Mouse (Mus musculus) limb, embryonic 14.5 days (tissue): Measurements from ENCODE around the gene Pitpnc1. TPM values are rescaled to one million over a fixed set of nuclear protein-coding genes. Genes with fewer than 3 reads are reported as not detected.

Experiments
- ATAC-seq: fragments of 200-750 bp; cut with Nextera tagmentation; 2 replicates; pipeline ENCODE4 v1.8.0; 2017; ENCODE audit warnings: low read depth, moderate number of reproducible peaks, moderate TSS enrichment; ENCODE audit not compliant: low FRiP score
- DNase-seq: peaks from one replicate; pipeline ENCODE4 v3.0.0-alpha.2; 2015; ENCODE audit warnings: low spot score
- H3K27ac ChIP-seq: fragments of 300-500 bp; sonication (generic); replicated peaks from 2 replicates; pipeline ENCODE4 v1.5.1; 2014; ENCODE audit warnings: low read depth, mild to moderate bottlenecking, low read length, moderate library complexity, mixed read lengths
- H3K27me3 ChIP-seq: fragments of 300-500 bp; sonication (generic); 2 replicates; pipeline ENCODE4 v1.6.1; 2014; ENCODE audit warnings: low read length, mixed read lengths; ENCODE audit not compliant: control insufficient read depth, insufficient read depth
- H3K36me3 ChIP-seq: fragments of 300-500 bp; sonication (generic); 2 replicates; pipeline ENCODE4 v1.6.1; 2014; ENCODE audit warnings: mild to moderate bottlenecking, low read length, moderate library complexity, mixed read lengths; ENCODE audit not compliant: control insufficient read depth, insufficient read depth
- H3K4me1 ChIP-seq: fragments of 300-500 bp; sonication (generic); 2 replicates; pipeline ENCODE4 v1.6.1; 2014; ENCODE audit warnings: antibody characterized with exemption, low read length, mixed read lengths; ENCODE audit not compliant: control insufficient read depth, insufficient read depth
- H3K4me2 ChIP-seq: fragments of 300-500 bp; sonication (generic); replicated peaks from 2 replicates; pipeline ENCODE4 v1.6.1; 2014; ENCODE audit warnings: low read depth, mild to moderate bottlenecking, low read length, moderate library complexity; ENCODE audit not compliant: severe bottlenecking
- H3K4me3 ChIP-seq: fragments of 300-500 bp; sonication (generic); replicated peaks from 2 replicates; pipeline ENCODE4 v1.5.1; 2014; ENCODE audit warnings: low read length
- H3K9ac ChIP-seq: fragments of 300-500 bp; sonication (generic); 2 replicates; pipeline ENCODE4 v1.6.1; 2014; ENCODE audit warnings: mild to moderate bottlenecking, low read depth, low read length, moderate library complexity; ENCODE audit not compliant: severe bottlenecking
- H3K9me3 ChIP-seq: fragments of 300-500 bp; sonication (generic); 2 replicates; pipeline ENCODE4 v1.6.1; 2016; ENCODE audit warnings: low read length; ENCODE audit not compliant: control insufficient read depth
- POLR2A ChIP-seq: fragments of 200-500 bp; IDR thresholded peaks from 2 replicates; pipeline ENCODE4 v1.8.0; 2012; ENCODE audit warnings: inconsistent platforms, mild to moderate bottlenecking, moderate library complexity, borderline replicate concordance; ENCODE audit not compliant: insufficient read depth, insufficient read length; ENCODE audit errors: extremely low read depth
- WGBS: fragments of 180-500 bp; shearing (Covaris S2); extraction: QIAGEN DNeasy Blood & Tissue Kit; methylation state at CpG from one replicate; pipeline ENCODE4 v1.1.7; 2014; 5-methylcytosine and 5-hydroxymethylcytosine counted together
- polyA plus RNA-seq, 2 experiments: library from polyadenylated mRNA; depleted of rRNA in 1 of 2; stranded (reverse) in 1 of 2; unstranded in 1 of 2; fragments of >200 nt; fragmentation: Nextera tagmentation in 1 of 2; extraction: Ambion mirVana in 1 of 2; gene quantifications; 2 replicates each; pipeline versions ENCODE4 v1.2.1 to v1.2.3; 2012 to 2014

Gene Pitpnc1
- polyA plus RNA-seq, 2 experiments, result 20.4 to 25.2 TPM

- H3K9me3 ChIP-seq, result no peaks in the 10 kb centered on the region
- DNase-seq, result no peak
- H3K4me3 ChIP-seq, result no peak overlapping the region
- H3K27ac ChIP-seq, result no peak overlapping the region
- H3K4me2 ChIP-seq, result no peak overlapping the region
- 90% methylated on average over 22 of the region's 22 CpGs for WGBS
- ATAC-seq, result no peak
- H3K36me3 ChIP-seq, result no peaks in the 10 kb centered on the region
- H3K9ac ChIP-seq, result no peak overlapping the region
- peaks cover 13% of the 10 kb centered on the region for H3K4me1 ChIP-seq
- TF ChIP-seq POLR2A, result no peak
- H3K27me3 ChIP-seq, result no peaks in the 10 kb centered on the region
These were observed 91.2 kb downstream of the Pitpnc1 start for GRCm38 (mm10) chr11:107379089-107379845.

GRCm38 (mm10) chr11:107377326-107377725 is 93.2 kb downstream of the Pitpnc1 start:
- H3K4me1 ChIP-seq, result peaks cover 15% of the 10 kb centered on the region
- H3K4me2 ChIP-seq, result no peak overlapping the region
- ATAC-seq, result no peak
- no peak overlapping the region for H3K27ac ChIP-seq
- 96% methylated on average over 6 of the region's 6 CpGs for WGBS
- H3K9me3 ChIP-seq, result no peaks in the 10 kb centered on the region
- H3K27me3 ChIP-seq, result no peaks in the 10 kb centered on the region
- no peak for DNase-seq
- no peak for TF ChIP-seq POLR2A
- H3K9ac ChIP-seq, result no peak overlapping the region
- H3K36me3 ChIP-seq, result no peaks in the 10 kb centered on the region
- no peak overlapping the region for H3K4me3 ChIP-seq

- WGBS, result 21% methylated on average over 12 of the region's 12 CpGs
- TF ChIP-seq POLR2A, result no peak
- no peak overlapping the region for H3K4me3 ChIP-seq
- no peaks in the 10 kb centered on the region for H3K9me3 ChIP-seq
- H3K27ac ChIP-seq, result peak overlapping the region; percentile 10; the same call in 1 of the 2 replicates
- H3K9ac ChIP-seq, result no peak overlapping the region
- H3K4me2 ChIP-seq, result 0 out of 2 replicates have a peak overlapping the region, but pooled peaks have one; percentile 8
- DNase-seq (peak; percentile 50), ATAC-seq (peak; percentile 82)
- H3K4me1 ChIP-seq, result peaks cover 17% of the 10 kb centered on the region
- H3K27me3 ChIP-seq, result no peaks in the 10 kb centered on the region
- H3K36me3 ChIP-seq, result no peaks in the 10 kb centered on the region
These were observed 94.2 kb downstream of the Pitpnc1 start for GRCm38 (mm10) chr11:107376272-107376671.

- ATAC-seq, result no peak
- Histone ChIP-seq H3K4me3 (no peak overlapping the region), H3K27me3 (no peaks in the 10 kb centered on the region), H3K4me1 (peaks cover 18% of the 10 kb centered on the region), H3K9me3 (no peaks in the 10 kb centered on the region), H3K9ac (no peak overlapping the region), H3K27ac (no peak overlapping the region), H3K36me3 (no peaks in the 10 kb centered on the region), H3K4me2 (0 out of 2 replicates have a peak overlapping the region, but pooled peaks have one; percentile 8)
- DNase-seq, result no peak
- TF ChIP-seq POLR2A, result no peak
- WGBS, result 68% methylated on average over 11 of the region's 11 CpGs
These were observed 94.7 kb downstream of the Pitpnc1 start for GRCm38 (mm10) chr11:107375816-107376215.

GRCm38 (mm10) chr11:107373569-107373968 is 96.9 kb downstream of the Pitpnc1 start:
- 96% methylated on average over 6 of the region's 6 CpGs for WGBS
- H3K36me3 ChIP-seq, result no peaks in the 10 kb centered on the region
- ATAC-seq, result no peak
- peaks cover 21% of the 10 kb centered on the region for H3K4me1 ChIP-seq
- H3K27me3 ChIP-seq, result no peaks in the 10 kb centered on the region
- H3K27ac ChIP-seq, result no peak overlapping the region
- no peak for DNase-seq
- H3K9ac ChIP-seq, result no peak overlapping the region
- TF ChIP-seq POLR2A, result no peak
- H3K9me3 ChIP-seq, result no peaks in the 10 kb centered on the region
- no peak overlapping the region for H3K4me3 ChIP-seq
- no peak overlapping the region for H3K4me2 ChIP-seq
